Mouse (Mus musculus) forebrain, postnatal 0 days (tissue): ENCODE data around the gene Spn. TPM values are rescaled to one million over a fixed set of nuclear protein-coding genes. Genes with fewer than 3 reads are reported as not detected.

Experiments used
- ATAC-seq: fragments of 200-750 bp; cut with Nextera tagmentation; 2 replicates; pipeline ENCODE4 v1.8.0; 2017; ENCODE audit warnings: mild to moderate bottlenecking, moderate library complexity
- DNase-seq: peaks from one replicate; pipeline ENCODE4 v3.0.0-alpha.2; 2015
- H3K27ac ChIP-seq: fragments of 300-500 bp; sonication (generic); 2 replicates; pipeline ENCODE4 v1.5.1; 2014; ENCODE audit warnings: low read depth, mild to moderate bottlenecking, antibody characterized with exemption, low read length, moderate library complexity, mixed read lengths
- H3K27me3 ChIP-seq: fragments of 300-500 bp; sonication (generic); 2 replicates; pipeline ENCODE4 v1.6.1; 2014; ENCODE audit warnings: mild to moderate bottlenecking, low read length, mixed read lengths; ENCODE audit not compliant: insufficient read depth
- H3K36me3 ChIP-seq: fragments of 300-500 bp; sonication (generic); 2 replicates; pipeline ENCODE4 v1.6.1; 2014; ENCODE audit warnings: mild to moderate bottlenecking, moderate library complexity; ENCODE audit not compliant: insufficient read depth
- H3K4me1 ChIP-seq: fragments of 300-500 bp; sonication (generic); 2 replicates; pipeline ENCODE4 v1.6.1; 2014; ENCODE audit warnings: antibody characterized with exemption; ENCODE audit not compliant: insufficient read depth
- H3K4me2 ChIP-seq: fragments of 300-500 bp; sonication (generic); 2 replicates; pipeline ENCODE4 v1.6.1; 2014; ENCODE audit warnings: low read depth, mild to moderate bottlenecking, moderate library complexity
- H3K4me3 ChIP-seq: fragments of 300-500 bp; sonication (generic); 2 replicates; pipeline ENCODE4 v1.5.1; 2014; ENCODE audit warnings: low read depth, low read length, mixed read lengths
- H3K9ac ChIP-seq: fragments of 300-500 bp; sonication (generic); 2 replicates; pipeline ENCODE4 v1.6.1; 2014; ENCODE audit warnings: mild to moderate bottlenecking
- H3K9me3 ChIP-seq: fragments of 300-500 bp; sonication (generic); 2 replicates; pipeline ENCODE4 v1.6.1; 2016; ENCODE audit warnings: low read length
- CTCF ChIP-seq: sonication (generic); IDR thresholded peaks from 2 replicates; pipeline ENCODE4 v1.5.1; 2016; ENCODE audit warnings: antibody characterized with exemption, control low read depth, low read depth
- WGBS: fragments of 180-500 bp; shearing (Covaris S2); extraction: QIAGEN DNeasy Blood & Tissue Kit; methylation state at CpG from one replicate; pipeline ENCODE4 v1.1.7; 2014; 5-methylcytosine and 5-hydroxymethylcytosine counted together
- polyA plus RNA-seq: library from polyadenylated mRNA; unstranded; fragments of >200 nt; fragmentation: Nextera tagmentation; extraction: Ambion mirVana; gene quantifications from 2 replicates; pipeline ENCODE4 v1.2.1, GENCODE M21; 2015
- total RNA-seq: library from RNA; depleted of rRNA; stranded (reverse); fragments of >200 nt; gene quantifications from 2 replicates; pipeline ENCODE4 v1.2.3, GENCODE M21; 2014

The Spn gene
- total and polyA plus RNA-seq, 2 experiments from 2014 or later = 0.10 to 0.14 TPM

DNA sequence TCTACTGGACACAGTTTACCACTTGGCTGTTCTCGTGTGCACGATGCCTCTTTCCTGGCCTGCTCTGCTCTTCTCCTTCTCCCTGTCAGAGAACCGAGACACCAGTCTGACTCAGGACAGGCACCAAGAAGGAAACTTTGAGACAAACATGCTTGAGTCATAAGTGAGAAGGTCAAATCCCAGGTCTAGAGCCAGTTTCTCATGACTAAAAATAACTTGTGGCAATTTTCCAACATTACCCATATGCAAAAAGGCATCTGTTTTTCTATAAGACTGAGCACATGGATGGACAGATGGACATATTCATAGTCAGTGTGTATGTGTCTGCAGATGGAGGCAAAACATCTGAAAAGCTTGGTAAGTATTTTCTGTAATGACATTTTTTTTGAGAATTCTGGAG lies 15.9 kb upstream of the Spn start:
- Histone ChIP-seq H3K4me2 (no peak overlapping the region), H3K9ac (no peak overlapping the region), H3K9me3 (no peaks in the 10 kb centered on the region), H3K4me3 (no peak overlapping the region), H3K4me1 (no peaks in the 10 kb centered on the region), H3K36me3 (no peaks in the 10 kb centered on the region), H3K27me3 (no peaks in the 10 kb centered on the region), H3K27ac (no peak overlapping the region)
- WGBS = 79% methylated on average over 3 of the region's 3 CpGs
- ATAC-seq (no peak), DNase-seq (no peak)
- no peak for TF ChIP-seq CTCF

DNA sequence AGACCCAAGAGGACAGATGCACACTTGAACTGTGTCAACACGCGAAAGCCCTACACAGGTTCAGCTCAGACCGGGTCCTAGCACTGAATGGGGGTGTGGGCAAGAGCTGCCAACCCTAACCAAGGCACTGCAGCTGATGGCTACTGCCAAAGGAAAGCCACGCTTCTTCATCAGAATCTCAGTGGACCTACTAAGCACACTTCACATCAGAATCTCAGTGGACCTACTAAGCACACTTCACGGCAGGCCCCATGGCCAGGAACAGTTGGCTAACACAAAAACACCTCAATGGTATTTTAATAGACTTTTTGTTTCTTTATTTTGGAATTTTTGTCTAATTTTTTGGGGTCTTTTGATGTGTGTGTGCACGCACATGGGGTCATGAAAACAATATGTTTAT lies 14.8 kb upstream of the Spn start:
- Histone ChIP-seq H3K36me3 (no peaks in the 10 kb centered on the region), H3K27me3 (no peaks in the 10 kb centered on the region), H3K4me3 (no peak overlapping the region), H3K4me1 (no peaks in the 10 kb centered on the region), H3K4me2 (no peak overlapping the region), H3K9me3 (no peaks in the 10 kb centered on the region), H3K9ac (no peak overlapping the region), H3K27ac (no peak overlapping the region)
- no peak for ATAC-seq
- no peak for TF ChIP-seq CTCF
- DNase-seq = no peak
- 87% methylated on average over 6 of the region's 6 CpGs for WGBS

DNA sequence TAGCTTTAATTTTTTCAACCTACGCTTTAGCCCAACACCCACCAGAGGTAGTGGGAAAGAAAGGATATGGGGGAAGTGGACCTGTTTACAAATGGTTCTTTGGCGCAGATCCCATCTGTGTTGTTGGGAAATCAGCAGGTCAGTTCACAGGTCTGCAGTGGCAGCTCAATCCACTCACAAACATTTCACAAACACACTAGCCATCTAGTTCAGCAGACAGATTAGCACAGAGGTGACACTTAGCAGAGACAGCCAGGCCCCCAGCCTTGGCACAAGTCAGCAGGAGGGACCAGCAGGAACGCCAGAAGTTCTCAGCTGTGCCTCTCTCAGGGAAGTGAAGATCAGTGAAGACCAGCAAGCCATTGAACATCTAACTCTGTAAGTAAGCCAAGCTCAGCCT lies 10.3 kb upstream of the Spn start:
- TF ChIP-seq CTCF = no peak
- no peaks in the 10 kb centered on the region for H3K9me3 ChIP-seq
- H3K27ac ChIP-seq = no peak overlapping the region
- no peak overlapping the region for H3K4me2 ChIP-seq
- H3K36me3 ChIP-seq = no peaks in the 10 kb centered on the region
- no peaks in the 10 kb centered on the region for H3K27me3 ChIP-seq
- 77% methylated on average over 3 of the region's 3 CpGs for WGBS
- DNase-seq (no peak), ATAC-seq (no peak)
- no peak overlapping the region for H3K4me3 ChIP-seq
- H3K4me1 ChIP-seq = no peaks in the 10 kb centered on the region
- no peak overlapping the region for H3K9ac ChIP-seq

DNA sequence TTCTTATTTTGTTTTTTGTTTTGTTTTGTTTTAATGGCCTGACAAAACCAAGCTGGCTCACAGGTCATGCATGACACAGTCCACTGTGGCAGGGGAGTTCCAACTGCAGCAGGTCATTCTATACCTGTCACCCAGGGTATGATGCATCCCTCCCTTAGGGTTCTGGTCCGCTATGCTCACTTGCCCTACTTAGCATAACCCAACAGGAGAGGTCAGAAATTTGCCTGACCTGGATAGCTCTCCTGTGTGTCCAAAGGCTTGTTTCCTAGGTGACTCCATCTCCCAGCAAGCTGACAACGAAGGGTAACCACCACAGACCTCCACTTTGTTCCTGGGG lies 8.6 kb upstream of the Spn start:
- Histone ChIP-seq H3K27ac (no peak overlapping the region), H3K4me3 (no peak overlapping the region), H3K9ac (no peak overlapping the region), H3K4me1 (no peaks in the 10 kb centered on the region), H3K36me3 (no peaks in the 10 kb centered on the region), H3K4me2 (no peak overlapping the region), H3K27me3 (no peaks in the 10 kb centered on the region), H3K9me3 (no peaks in the 10 kb centered on the region)
- 67% methylated on average over 2 of the region's 2 CpGs for WGBS
- ATAC-seq = no peak
- no peak for DNase-seq
- no peak for TF ChIP-seq CTCF

DNA sequence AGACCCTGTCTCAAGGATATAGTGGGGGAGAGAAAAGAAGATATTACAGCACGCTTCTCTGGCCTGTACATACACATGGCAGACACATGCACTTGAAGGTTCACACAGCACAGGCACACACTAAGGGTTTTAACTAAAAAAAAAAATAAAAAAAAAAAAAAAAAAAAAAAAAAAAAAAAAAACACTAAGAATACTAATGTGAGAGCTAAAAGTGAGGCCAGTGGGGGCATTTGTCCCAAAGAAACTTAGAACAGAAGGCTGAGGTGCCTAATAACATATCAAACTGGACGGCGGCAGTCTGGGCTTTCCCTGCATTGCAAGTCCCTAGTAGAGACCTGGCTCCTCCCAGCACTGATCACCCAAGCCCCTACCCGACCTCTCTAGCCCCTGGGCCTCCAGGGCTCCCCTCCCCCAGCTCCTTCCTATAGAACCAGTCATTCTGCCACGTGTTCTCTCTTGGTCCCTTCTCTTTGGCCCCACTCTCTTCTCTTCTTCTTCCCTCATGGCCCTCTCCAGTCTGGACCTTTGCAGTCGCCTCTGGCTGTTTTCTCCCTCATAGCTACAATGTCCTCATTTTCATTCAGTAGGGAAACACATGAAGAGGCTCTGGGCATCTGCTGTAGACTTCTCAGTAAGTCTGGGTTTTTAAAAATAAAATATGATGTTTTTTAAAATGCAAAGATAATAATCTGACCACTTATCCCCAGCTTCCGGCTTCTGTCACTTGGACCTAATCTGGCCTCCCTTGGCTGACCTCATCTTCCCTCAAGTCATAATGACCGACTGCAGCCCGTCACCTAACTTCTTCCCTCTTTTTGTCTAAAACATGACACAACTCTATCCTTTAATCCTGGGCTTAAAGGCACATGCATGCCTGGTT lies 8.0 kb upstream of the Spn start:
- H3K4me2 ChIP-seq = no peak overlapping the region

DNA sequence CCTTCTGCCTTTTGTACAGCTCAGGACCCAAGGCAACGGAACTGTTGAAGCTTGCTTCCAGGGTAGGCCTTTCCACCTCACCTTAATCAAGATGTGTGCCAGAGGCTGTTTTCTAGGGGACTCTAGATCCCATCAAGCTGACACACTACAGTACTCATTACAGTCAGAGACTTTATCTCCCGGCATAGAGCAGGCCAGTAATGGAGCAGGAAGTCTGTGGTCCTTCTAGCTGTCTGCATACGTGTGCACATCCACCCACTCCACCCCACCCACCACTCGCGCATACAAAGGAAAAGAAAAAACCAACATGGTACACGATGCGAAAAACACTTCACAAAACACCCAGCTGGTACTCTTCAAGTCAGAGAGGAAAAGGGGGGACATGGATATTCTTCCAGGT lies 6.8 kb upstream of the Spn start:
- WGBS = 83% methylated on average over 7 of the region's 7 CpGs
- no peak for ATAC-seq

More for the DNA sequence above, 8.0 kb upstream of the Spn start:
- ATAC-seq (no peak), DNase-seq (no peak)
- no peaks in the 10 kb centered on the region for H3K36me3 ChIP-seq
- H3K9me3 ChIP-seq = no peaks in the 10 kb centered on the region
- no peak overlapping the region for H3K9ac ChIP-seq
- no peak overlapping the region for H3K4me3 ChIP-seq
- no peak overlapping the region for H3K27ac ChIP-seq
- H3K27me3 ChIP-seq = no peaks in the 10 kb centered on the region
- no peaks in the 10 kb centered on the region for H3K4me1 ChIP-seq
- 56% methylated on average over 9 of the region's 9 CpGs for WGBS
- TF ChIP-seq CTCF = no peak

DNA sequence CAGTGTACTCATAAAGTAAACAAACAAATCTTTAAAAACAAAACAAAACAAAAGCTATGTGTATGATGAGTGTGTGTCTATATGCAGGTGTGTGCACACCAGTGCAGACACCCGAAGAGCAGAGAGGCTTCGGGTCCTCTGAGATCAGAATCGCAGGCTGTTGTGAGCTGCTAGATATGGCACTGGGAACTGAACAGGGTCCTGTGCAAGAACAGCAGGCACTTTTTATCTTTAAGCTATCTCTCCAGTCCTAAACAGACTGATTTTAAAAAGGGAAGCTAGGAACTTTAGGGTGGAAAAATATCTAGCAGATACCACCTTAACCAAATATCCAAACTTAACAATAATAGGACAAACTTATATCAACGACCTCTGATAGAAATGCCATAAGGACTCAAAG lies 5.0 kb upstream of the Spn start:
- no peak overlapping the region for H3K4me3 ChIP-seq
- no peak for TF ChIP-seq CTCF
- H3K4me1 ChIP-seq = no peaks in the 10 kb centered on the region
- H3K9ac ChIP-seq = no peak overlapping the region
- DNase-seq (no peak), ATAC-seq (no peak)
- WGBS = 84% methylated on average over 4 of the region's 4 CpGs
- H3K9me3 ChIP-seq = no peaks in the 10 kb centered on the region
- H3K36me3 ChIP-seq = no peaks in the 10 kb centered on the region
- no peak overlapping the region for H3K27ac ChIP-seq
- no peak overlapping the region for H3K4me2 ChIP-seq
- no peaks in the 10 kb centered on the region for H3K27me3 ChIP-seq

More for the DNA sequence above, 6.8 kb upstream of the Spn start:
- H3K4me2 ChIP-seq = no peak overlapping the region
- no peaks in the 10 kb centered on the region for H3K9me3 ChIP-seq
- H3K36me3 ChIP-seq = no peaks in the 10 kb centered on the region
- no peak for DNase-seq
- no peaks in the 10 kb centered on the region for H3K27me3 ChIP-seq
- no peak for TF ChIP-seq CTCF
- no peaks in the 10 kb centered on the region for H3K4me1 ChIP-seq
- H3K9ac ChIP-seq = no peak overlapping the region
- H3K27ac ChIP-seq = no peak overlapping the region
- H3K4me3 ChIP-seq = no peak overlapping the region
